Mouse (Mus musculus): ENCODE results near the gene Mef2b. TPM values are rescaled to one million over a fixed set of nuclear protein-coding genes. Genes with fewer than 3 reads are reported as not detected.

Mef2b gene
- 0.10 and 0.16 TPM in 2 replicates for polyA plus RNA-seq (2012; rRNA removed)

DNA sequence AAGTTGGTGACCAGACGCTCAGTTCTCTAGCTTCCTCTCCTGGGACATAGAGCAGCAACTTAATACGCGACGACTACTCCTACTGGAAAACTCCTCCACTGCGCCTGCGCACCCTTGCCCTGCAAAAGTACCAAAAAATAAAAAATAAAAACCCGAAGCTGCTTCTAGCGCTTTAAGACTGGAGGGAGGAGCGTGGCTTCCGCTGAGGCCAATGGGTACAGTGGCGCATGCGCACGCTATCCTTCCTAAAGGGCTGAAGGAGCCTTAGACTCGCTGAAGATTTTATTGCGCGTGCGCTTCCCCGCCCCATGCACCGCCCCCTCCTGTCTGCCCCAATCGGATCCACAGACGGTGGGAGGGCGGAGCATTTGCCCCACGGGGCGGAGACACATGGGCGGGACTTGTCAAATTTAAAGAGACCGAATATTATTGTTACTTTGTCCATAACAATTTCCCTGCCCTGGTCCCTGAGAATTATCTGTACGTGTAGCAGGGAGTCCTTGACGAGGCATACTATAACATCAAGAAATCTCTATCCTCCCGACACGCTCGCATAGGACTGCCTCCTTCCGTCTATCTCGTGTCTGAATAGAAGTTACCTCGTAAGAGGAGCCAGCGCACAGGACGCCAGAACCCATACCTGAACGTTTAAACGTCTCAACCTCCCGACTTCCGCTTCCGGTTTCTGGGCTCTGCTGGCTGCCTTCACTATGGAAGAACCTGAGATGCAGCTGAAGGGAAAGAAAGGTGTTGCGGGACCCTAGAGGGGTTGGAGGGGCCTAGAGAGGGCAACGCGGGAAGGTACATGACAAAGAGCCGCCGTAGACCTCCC is at the start of gene Mef2b, which contains the start of the genes Rfxank and Borcs8:
TSS of gene Mef2b (plus strand) at position 686 of the 832 bp plus-strand sequence.
TSS of gene Rfxank (minus strand) at position 129 of the 832 bp plus-strand sequence.
TSS of gene Borcs8 (plus strand) at position 474 of the 832 bp plus-strand sequence.
- Histone ChIP-seq H3K27ac (ENCODE audit: insufficient read depth, low read depth, low read length) (peak within 1 kb of the TSS; percentile 86), H3K36me3 (ENCODE audit: control insufficient read depth, insufficient read depth, low read length) (no peaks in the 10 kb centered on the region), H3K4me3 (ENCODE audit: insufficient read depth, low read depth, low read length) (peak within 1 kb of the TSS; percentile 64), H3K27me3 (replicated peaks; ENCODE audit: control insufficient read depth, insufficient read depth, low read length) (no peaks in the 10 kb centered on the region), H3K4me1 (ENCODE audit: control insufficient read depth, insufficient read depth, low read length) (peaks cover 15% of the 10 kb centered on the region)
- TF ChIP-seq POLR2A (IDR thresholded peaks at IDR 0.05; ENCODE audit: low read depth, low read length) (no peak), CTCF (conservative IDR thresholded peaks at IDR 0.05; ENCODE audit: insufficient read depth, insufficient read length, low read depth, low read length) (no peak)
- DNase-seq: peak; percentile 100
- WGBS: under 1% methylated on average over 46 of the region's 46 CpGs

DNA sequence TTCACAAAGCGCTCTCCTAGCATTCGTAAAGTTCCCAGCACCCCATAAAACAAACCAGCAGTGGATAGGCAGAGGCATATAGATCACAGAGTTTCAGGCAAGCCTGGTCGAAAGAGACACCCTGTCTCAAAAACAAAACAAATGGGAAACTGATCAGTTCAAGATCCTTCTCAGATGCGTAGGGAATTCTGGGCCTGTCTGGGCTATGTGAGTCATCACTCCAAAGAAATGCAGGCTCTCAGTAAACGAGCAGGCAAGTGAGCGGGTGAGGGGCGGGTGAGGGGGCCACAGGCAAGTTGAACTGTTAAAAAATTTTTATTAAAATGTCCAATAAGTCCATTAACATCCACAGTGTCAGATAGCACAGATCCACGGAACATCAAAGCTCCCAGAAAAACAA is 46.7 kb upstream of the Mef2b start:
- Histone ChIP-seq H3K4me1 (ENCODE audit: control insufficient read depth, insufficient read depth, low read length) (no peaks in the 10 kb centered on the region), H3K27ac (ENCODE audit: insufficient read depth, low read depth, low read length) (no peak overlapping the region), H3K4me3 (ENCODE audit: insufficient read depth, low read depth, low read length) (no peak overlapping the region), H3K27me3 (replicated peaks; ENCODE audit: control insufficient read depth, insufficient read depth, low read length) (0 out of 2 replicates have a peak, but pooled peaks cover 3% of the 10 kb centered on the region), H3K36me3 (ENCODE audit: control insufficient read depth, insufficient read depth, low read length) (no peaks in the 10 kb centered on the region)
- 63% methylated on average over 8 of the region's 8 CpGs for WGBS
- no peak for TF ChIP-seq CTCF (conservative IDR thresholded peaks at IDR 0.05; ENCODE audit: insufficient read depth, insufficient read length, low read depth, low read length)
- TF ChIP-seq POLR2A (IDR thresholded peaks at IDR 0.05; ENCODE audit: low read depth, low read length): no peak
- no peak for DNase-seq

GRCm38 (mm10) chr8:70099276-70099675 is 40.2 kb upstream of the Mef2b start:
- no peak for TF ChIP-seq POLR2A (IDR thresholded peaks at IDR 0.05; ENCODE audit: low read depth, low read length)
- no peak for TF ChIP-seq CTCF (conservative IDR thresholded peaks at IDR 0.05; ENCODE audit: insufficient read depth, insufficient read length, low read depth, low read length)
- Histone ChIP-seq H3K4me1 (ENCODE audit: control insufficient read depth, insufficient read depth, low read length) (no peaks in the 10 kb centered on the region), H3K27me3 (replicated peaks; ENCODE audit: control insufficient read depth, insufficient read depth, low read length) (no peaks in the 10 kb centered on the region), H3K27ac (ENCODE audit: insufficient read depth, low read depth, low read length) (no peak overlapping the region), H3K4me3 (ENCODE audit: insufficient read depth, low read depth, low read length) (no peak overlapping the region), H3K36me3 (ENCODE audit: control insufficient read depth, insufficient read depth, low read length) (no peaks in the 10 kb centered on the region)
- WGBS: 69% methylated on average over 8 of the region's 8 CpGs
- DNase-seq: no peak

DNA sequence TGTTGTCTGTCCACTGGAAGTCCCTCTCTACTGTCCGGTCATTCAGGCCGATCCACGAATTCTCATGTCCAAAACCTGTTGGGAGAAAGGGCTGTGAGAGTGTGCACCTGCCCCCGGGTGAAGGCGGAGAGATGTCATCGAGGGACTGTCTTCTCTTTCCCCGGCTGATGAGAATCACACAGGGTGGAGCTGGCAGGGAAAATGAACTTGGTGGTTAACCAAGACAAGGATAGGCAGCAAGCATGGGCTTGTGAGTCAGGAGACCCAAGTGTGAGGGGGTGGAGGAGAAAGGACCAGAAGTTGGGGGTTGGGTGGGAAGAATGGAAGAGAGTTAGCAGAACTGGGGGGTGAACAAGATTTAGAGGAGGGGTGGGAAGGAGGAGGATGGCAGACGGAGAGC is 39.3 kb upstream of the Mef2b start:
- Histone ChIP-seq H3K27me3 (replicated peaks; ENCODE audit: control insufficient read depth, insufficient read depth, low read length) (no peaks in the 10 kb centered on the region), H3K4me1 (ENCODE audit: control insufficient read depth, insufficient read depth, low read length) (no peaks in the 10 kb centered on the region), H3K4me3 (ENCODE audit: insufficient read depth, low read depth, low read length) (no peak overlapping the region), H3K36me3 (ENCODE audit: control insufficient read depth, insufficient read depth, low read length) (no peaks in the 10 kb centered on the region), H3K27ac (ENCODE audit: insufficient read depth, low read depth, low read length) (no peak overlapping the region)
- TF ChIP-seq CTCF (conservative IDR thresholded peaks at IDR 0.05; ENCODE audit: insufficient read depth, insufficient read length, low read depth, low read length) (no peak), POLR2A (IDR thresholded peaks at IDR 0.05; ENCODE audit: low read depth, low read length) (no peak)
- WGBS: 76% methylated on average over 8 of the region's 8 CpGs
- no peak for DNase-seq

- Histone ChIP-seq H3K27ac (ENCODE audit: insufficient read depth, low read depth, low read length) (no peak overlapping the region), H3K4me1 (ENCODE audit: control insufficient read depth, insufficient read depth, low read length) (no peaks in the 10 kb centered on the region), H3K4me3 (ENCODE audit: insufficient read depth, low read depth, low read length) (no peak overlapping the region), H3K36me3 (ENCODE audit: control insufficient read depth, insufficient read depth, low read length) (no peaks in the 10 kb centered on the region), H3K27me3 (replicated peaks; ENCODE audit: control insufficient read depth, insufficient read depth, low read length) (no peaks in the 10 kb centered on the region)
- peak; percentile 52 for DNase-seq
- 11% methylated on average over 6 of the region's 6 CpGs for WGBS
- no peak for TF ChIP-seq POLR2A (IDR thresholded peaks at IDR 0.05; ENCODE audit: low read depth, low read length)
- TF ChIP-seq CTCF (conservative IDR thresholded peaks at IDR 0.05; ENCODE audit: insufficient read depth, insufficient read length, low read depth, low read length): peak; percentile 88
These were observed 35.0 kb upstream of the Mef2b start for GRCm38 (mm10) chr8:70104506-70104905.

DNA sequence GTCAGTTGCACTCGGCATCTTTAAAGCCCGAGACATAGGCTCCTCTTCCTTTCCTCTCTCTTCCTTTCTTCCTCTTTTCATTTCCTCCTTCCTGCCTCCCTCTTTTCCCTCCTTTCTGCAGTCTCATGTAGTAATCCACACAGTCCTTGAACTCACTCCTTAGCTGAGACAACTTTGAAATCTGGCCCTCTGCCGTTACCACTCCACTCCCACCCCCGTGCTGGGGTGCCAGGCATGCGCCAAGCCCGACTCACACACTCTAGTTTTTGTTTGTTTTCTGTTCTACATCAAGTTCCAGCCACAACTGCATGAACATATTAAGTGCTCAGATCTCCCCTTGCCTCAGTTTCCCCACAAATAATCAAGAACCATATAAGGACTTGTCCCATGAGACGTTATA is 34.6 kb upstream of the Mef2b start:
- no peaks in the 10 kb centered on the region for H3K4me1 ChIP-seq (ENCODE audit: control insufficient read depth, insufficient read depth, low read length)
- WGBS: 65% methylated on average over 7 of the region's 7 CpGs
- H3K36me3 ChIP-seq (ENCODE audit: control insufficient read depth, insufficient read depth, low read length): no peaks in the 10 kb centered on the region

DNA sequence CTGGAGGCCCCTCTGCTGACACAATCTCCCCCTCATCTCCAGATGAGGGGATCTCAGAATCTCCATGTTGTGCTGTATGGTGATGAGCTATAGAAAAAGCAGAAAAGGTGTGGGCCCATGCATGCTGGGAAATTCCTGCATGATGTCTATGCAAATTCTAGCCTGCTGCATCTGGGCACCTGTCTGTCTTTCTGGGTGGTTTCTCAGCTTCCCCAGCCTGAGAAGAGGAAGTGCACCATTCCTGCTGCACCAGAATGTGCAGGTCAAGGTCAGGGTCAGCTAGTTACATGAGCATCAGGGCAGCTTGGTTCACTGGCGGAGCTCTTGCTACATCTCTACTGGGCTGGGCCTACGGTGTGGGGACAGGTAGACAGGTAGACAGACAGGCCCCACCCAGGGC is 29.1 kb upstream of the Mef2b start:
- no peak for DNase-seq
- Histone ChIP-seq H3K4me1 (ENCODE audit: control insufficient read depth, insufficient read depth, low read length) (no peaks in the 10 kb centered on the region), H3K27ac (ENCODE audit: insufficient read depth, low read depth, low read length) (no peak overlapping the region), H3K27me3 (replicated peaks; ENCODE audit: control insufficient read depth, insufficient read depth, low read length) (no peaks in the 10 kb centered on the region), H3K4me3 (ENCODE audit: insufficient read depth, low read depth, low read length) (no peak overlapping the region), H3K36me3 (ENCODE audit: control insufficient read depth, insufficient read depth, low read length) (no peaks in the 10 kb centered on the region)
- TF ChIP-seq CTCF (conservative IDR thresholded peaks at IDR 0.05; ENCODE audit: insufficient read depth, insufficient read length, low read depth, low read length): no peak
- TF ChIP-seq POLR2A (IDR thresholded peaks at IDR 0.05; ENCODE audit: low read depth, low read length): no peak
- 87% methylated on average over 2 of the region's 2 CpGs for WGBS

More for the DNA sequence above, 34.6 kb upstream of the Mef2b start:
- Histone ChIP-seq H3K27ac (ENCODE audit: insufficient read depth, low read depth, low read length) (no peak overlapping the region), H3K27me3 (replicated peaks; ENCODE audit: control insufficient read depth, insufficient read depth, low read length) (no peaks in the 10 kb centered on the region), H3K4me3 (ENCODE audit: insufficient read depth, low read depth, low read length) (no peak overlapping the region)
- no peak for TF ChIP-seq POLR2A (IDR thresholded peaks at IDR 0.05; ENCODE audit: low read depth, low read length)
- no peak for TF ChIP-seq CTCF (conservative IDR thresholded peaks at IDR 0.05; ENCODE audit: insufficient read depth, insufficient read length, low read depth, low read length)
- DNase-seq: no peak
